Mouse (Mus musculus): Measurements from ENCODE around the gene Pgm2.

Gene Pgm2

DNA sequence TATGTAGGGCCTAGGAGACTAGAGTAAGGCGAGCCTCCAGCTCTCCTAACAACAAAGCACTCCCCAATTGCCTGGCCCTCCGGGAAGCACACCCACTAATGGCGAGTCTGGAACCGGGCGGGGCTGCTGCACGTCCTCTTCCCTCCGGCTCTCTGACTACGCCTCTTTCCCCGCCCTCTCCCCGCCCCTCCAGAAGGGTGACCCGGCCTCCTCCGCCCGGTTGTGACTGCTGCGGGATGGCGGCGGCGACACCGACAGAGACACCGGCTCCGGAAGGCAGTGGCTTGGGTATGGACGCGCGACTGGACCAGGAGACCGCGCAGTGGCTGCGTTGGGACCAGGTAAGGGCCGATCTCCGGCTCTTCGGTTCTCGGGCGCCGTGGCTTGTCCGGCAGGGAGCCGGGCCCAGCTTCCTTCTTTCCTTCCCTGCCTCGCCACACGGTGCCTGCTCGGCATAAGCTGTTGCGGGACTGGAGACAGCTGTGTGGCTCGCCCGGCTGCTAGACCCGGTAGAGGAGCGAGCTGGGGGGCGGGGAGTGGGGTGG lies at the start of gene Pgm2:
TSS of gene Pgm2 (plus strand) at position 203 of the 545 bp plus-strand sequence.
- DNase-seq (ENCODE audit: low spot score in 2 of 2) = peak; percentile 73 to 79

- DNase-seq (ENCODE audit: low spot score in 2 of 2) = no peak
Measured at GRCm38 (mm10) chr5:64043694-64044453, 48.9 kb upstream of the Pgm2 start.

DNA sequence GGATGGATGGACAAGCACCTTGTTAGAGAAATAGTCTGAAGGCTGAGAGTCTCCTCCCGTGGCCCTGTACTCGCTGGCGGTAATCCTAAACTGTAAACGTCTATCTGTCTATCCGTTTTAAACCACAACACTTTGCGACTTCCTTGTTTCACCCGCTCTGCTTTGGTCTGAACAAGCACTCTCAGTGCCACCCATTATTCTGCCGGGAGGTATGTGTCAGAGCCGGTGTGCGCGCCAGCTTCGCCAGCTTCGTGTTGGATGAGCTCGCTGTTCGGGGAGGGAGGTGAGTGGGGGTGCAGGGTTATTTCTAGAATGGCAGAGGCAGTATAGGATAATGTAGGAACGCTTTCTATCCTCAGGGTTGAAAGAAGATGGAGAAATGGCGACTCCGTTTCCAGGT lies 48.0 kb upstream of the Pgm2 start:
- DNase-seq (ENCODE audit: low spot score in 2 of 2) = peak; percentile 46 to 61

GRCm38 (mm10) chr5:64045502-64045901 lies 47.2 kb upstream of the Pgm2 start:
- no peak for DNase-seq (ENCODE audit: low spot score in 2 of 2)

GRCm38 (mm10) chr5:64046995-64047394 lies 45.8 kb upstream of the Pgm2 start:
- no peak for DNase-seq (ENCODE audit: low spot score in 2 of 2)

GRCm38 (mm10) chr5:64047921-64048320 lies 44.8 kb upstream of the Pgm2 start:
- DNase-seq (ENCODE audit: low spot score in 2 of 2) = no peak

GRCm38 (mm10) chr5:64048605-64049004 lies 44.1 kb upstream of the Pgm2 start:
- no peak for DNase-seq (ENCODE audit: low spot score in 2 of 2)

- DNase-seq (ENCODE audit: low spot score in 2 of 2) = no peak
Measured at GRCm38 (mm10) chr5:64049256-64049655, 43.5 kb upstream of the Pgm2 start.

DNA sequence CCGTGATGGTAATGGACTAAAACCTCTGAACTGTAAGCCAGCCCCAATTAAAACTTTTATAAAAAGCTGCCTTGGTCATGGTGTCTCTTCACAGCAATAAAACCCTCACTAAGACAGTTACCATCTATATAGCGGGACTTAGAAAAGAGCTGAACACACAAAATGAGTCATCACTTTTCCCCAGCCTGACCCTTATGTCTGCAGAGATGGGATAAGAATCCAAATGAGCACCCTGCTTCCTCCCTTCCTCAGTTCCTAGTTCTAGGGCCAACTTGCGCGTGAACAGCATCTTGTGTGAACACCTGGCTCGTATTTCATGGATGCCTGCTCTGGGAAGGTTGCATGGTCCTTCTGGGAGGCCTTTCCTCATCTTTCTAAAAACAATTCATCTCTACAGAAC lies 39.7 kb upstream of the Pgm2 start:
- no peak for DNase-seq (ENCODE audit: low spot score in 2 of 2)

GRCm38 (mm10) chr5:64056210-64056609 lies 36.5 kb upstream of the Pgm2 start:
- DNase-seq (ENCODE audit: low spot score in 2 of 2) = no peak

DNA sequence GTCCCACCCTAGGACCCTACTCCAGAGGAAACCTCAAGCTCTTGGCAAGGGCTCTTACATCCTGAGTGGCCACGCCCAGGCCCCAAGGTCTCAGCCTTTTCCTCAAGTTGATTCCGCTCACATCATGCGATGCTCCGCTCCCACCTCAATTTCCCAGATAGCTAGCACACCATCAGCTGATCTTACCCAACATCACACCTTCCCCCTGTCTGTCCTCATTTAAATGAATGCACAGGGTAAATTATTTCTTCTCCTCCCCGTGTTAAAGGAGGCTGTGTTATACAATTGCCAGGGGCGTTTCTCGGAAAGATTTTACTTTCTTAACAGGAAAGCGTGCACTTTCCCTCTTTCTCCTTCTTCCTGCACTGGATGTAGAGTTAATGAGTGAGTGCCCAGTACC lies 31.9 kb upstream of the Pgm2 start:
- DNase-seq (ENCODE audit: low spot score in 2 of 2) = peak in 1 of 2 experiments; percentile 21

- DNase-seq (ENCODE audit: low spot score in 2 of 2) = no peak
Measured at GRCm38 (mm10) chr5:64061643-64062042, 31.1 kb upstream of the Pgm2 start.

- no peak for DNase-seq (ENCODE audit: low spot score in 2 of 2)
Measured at GRCm38 (mm10) chr5:64062882-64063621, 29.7 kb upstream of the Pgm2 start.

- DNase-seq (ENCODE audit: low spot score in 2 of 2) = peak in 1 of 2 experiments; percentile 39
Measured at GRCm38 (mm10) chr5:64063622-64064355, 29.0 kb upstream of the Pgm2 start.

DNA sequence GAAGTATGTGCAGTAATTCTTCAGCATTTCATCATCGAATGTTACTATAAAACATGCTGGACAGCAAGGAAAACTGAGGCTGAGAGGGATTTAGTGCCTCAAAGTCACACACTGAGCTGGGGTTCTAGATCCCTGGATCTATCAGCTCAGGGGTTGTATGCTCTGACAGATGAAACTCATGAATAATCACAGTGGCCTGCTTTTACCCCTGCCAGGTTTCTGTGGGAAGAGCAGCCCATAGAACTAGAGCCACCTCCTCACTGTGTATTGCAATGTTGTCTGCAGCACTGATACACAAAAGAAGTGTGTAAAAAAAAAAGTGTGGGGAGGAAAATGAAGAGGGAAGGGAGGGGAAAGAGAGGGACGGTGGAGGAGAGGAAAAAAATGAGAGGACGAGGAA lies 28.3 kb upstream of the Pgm2 start:
- DNase-seq (ENCODE audit: low spot score in 2 of 2) = peak in 1 of 2 experiments; percentile 28

GRCm38 (mm10) chr5:64065497-64066046 lies 27.2 kb upstream of the Pgm2 start:
- DNase-seq (ENCODE audit: low spot score in 2 of 2) = no peak

DNA sequence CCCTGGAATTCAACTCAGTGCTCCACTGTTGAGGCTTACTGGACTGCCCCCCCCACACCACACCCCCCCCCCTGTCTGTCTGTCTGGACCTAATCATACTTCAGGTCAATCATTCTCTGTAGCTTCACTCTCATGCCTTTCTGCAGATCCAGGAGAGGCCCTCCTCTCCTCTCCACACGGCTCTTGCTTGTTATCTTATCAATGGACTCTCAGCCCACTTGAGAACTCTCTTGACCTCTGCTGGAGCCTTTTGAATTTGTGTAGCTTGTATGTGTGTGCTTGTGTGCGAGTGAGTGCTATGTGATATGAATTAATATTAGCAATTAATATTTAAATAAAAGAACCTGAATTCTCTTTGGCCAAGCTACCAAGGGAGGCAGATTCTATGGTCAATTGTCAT lies 26.6 kb upstream of the Pgm2 start:
- no peak for DNase-seq (ENCODE audit: low spot score in 2 of 2)

DNA sequence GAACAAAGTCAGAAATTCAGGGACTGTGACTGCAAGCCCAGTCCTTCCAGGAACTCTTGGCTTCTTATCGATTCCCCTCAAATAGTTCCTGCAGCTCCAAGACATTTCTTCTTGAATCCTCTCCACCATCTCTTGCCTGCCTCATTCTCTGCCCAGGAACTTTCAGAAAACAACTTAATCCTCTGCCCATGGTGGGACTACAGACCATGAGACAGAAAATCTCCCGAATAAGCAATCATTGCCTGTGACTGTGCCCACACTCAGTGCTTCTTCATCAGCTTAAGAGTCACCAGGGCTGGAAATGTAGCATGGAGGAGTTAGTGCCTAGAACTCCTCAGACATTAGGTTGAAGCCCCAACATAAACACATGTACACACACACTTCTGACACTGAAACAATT lies 25.2 kb upstream of the Pgm2 start:
- no peak for DNase-seq (ENCODE audit: low spot score in 2 of 2)

DNA sequence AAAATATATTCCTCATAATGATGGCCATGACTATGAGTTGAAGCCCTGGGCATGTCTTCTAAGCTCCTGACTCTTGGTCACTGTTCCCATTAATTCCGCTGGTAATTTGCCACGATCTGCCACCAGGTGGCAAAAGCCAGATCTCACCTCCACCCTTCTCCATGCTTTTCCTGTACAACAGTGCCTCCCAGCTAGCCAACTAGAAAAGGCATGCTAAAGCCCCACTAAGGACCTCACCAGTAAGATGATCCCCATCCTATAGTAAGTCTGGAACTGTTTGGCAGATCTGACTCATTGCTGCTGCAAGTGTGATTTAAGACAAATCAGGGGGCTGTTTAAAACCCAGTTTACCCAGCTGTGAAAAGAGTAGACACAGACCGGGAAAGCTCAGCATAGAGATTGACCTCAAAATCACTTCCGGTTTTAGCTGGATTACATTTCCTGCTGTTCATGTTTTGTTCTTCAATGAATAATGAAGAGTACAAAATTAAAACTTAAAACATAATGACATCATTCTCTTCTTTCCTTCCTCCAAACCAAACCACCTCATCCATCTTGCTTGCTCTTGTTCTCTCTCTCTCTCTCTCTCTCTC lies 22.6 kb upstream of the Pgm2 start:
- DNase-seq (ENCODE audit: low spot score in 2 of 2) = no peak

- DNase-seq (ENCODE audit: low spot score in 2 of 2) = no peak
Measured at GRCm38 (mm10) chr5:64070742-64071476, 21.8 kb upstream of the Pgm2 start.

- no peak for DNase-seq (ENCODE audit: low spot score in 2 of 2)
Measured at GRCm38 (mm10) chr5:64074455-64074854, 18.3 kb upstream of the Pgm2 start.

All from right cerebral cortex, postnatal 36 days (tissue).